Mouse (Mus musculus): Measurements from ENCODE around the gene Urgcp. TPM values are rescaled to one million over a fixed set of nuclear protein-coding genes. Genes with fewer than 3 reads are reported as not detected.
A peak's percentile ranks its signal among the peaks of the same experiment; 100 is the strongest.

The Urgcp gene
- total RNA-seq, 2 experiments from 2014 or later = 64.7 to 68.7 TPM

DNA sequence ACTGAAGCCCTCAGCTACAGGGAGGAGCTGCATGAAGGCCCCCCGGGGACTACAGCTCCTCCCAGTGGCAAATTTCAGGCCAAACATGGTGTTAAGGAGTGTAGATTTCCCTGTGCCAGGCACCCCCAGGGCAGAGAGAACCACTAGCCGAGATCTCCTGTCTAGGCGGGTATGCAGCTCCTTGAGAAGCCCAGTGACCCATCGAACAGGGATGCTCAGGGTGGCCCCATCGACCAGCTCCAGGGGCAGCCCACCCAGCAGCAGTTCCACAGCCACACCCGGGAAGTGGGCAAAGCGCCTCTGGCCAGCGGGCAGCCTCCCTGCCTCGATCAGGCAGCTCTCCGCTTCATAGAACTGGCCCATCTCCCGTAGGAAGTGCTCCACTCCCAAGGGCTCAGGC is 45.9 kb downstream of the Urgcp start:
- DNase-seq (ENCODE audit: extremely low spot score in 1 of 2, low spot score in 1 of 2) = no peak

DNA sequence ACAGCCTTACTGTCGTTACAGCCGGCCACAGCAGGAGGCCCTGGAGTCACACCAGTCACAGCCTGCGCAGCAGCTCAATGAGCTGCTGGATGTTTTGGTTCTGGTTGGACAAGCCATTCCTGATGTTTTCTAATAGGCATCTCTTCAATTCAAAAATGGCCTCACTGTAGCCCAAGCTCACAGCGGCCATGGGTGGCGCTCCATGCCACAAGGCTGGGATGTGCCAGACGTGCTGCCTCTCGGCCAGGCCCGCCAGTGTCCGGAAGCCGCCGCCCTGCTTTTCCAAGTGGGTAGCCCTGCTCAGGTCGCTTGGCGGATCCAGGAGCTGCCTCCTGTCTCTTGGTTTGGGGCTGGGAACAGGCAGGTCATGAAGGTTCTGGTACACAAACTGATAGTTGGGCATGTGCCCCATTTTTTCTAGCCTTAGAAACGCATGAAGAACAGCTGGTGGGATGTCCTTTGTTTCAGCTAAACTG is 46.5 kb downstream of the Urgcp start, which contains the start of gene Mrps24:
Mrps24 (minus strand) TSS at position 51 of the 476 bp plus-strand sequence.
- no peak for DNase-seq (ENCODE audit: extremely low spot score in 1 of 2, low spot score in 1 of 2)

DNA sequence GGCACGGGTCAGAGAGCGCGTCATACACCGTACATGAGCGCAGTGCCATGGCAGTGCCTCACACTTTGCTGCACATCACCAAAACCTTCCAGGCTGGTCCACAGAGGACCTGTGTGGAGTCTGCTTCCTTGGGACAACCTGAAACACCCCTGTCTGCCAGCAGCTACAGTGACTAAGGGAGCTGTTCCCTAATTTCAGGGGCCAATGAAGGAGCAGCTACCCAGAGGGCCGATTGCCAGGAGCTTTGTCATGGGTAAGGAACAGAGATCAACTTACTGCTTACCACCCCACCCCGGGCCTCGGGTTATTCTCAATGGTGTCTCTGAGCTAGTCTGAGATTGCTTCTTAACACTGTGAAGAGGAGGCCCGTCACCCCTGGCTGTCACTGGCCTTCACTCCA is 47.0 kb downstream of the Urgcp start:
- no peak for DNase-seq (ENCODE audit: extremely low spot score in 1 of 2, low spot score in 1 of 2)

DNA sequence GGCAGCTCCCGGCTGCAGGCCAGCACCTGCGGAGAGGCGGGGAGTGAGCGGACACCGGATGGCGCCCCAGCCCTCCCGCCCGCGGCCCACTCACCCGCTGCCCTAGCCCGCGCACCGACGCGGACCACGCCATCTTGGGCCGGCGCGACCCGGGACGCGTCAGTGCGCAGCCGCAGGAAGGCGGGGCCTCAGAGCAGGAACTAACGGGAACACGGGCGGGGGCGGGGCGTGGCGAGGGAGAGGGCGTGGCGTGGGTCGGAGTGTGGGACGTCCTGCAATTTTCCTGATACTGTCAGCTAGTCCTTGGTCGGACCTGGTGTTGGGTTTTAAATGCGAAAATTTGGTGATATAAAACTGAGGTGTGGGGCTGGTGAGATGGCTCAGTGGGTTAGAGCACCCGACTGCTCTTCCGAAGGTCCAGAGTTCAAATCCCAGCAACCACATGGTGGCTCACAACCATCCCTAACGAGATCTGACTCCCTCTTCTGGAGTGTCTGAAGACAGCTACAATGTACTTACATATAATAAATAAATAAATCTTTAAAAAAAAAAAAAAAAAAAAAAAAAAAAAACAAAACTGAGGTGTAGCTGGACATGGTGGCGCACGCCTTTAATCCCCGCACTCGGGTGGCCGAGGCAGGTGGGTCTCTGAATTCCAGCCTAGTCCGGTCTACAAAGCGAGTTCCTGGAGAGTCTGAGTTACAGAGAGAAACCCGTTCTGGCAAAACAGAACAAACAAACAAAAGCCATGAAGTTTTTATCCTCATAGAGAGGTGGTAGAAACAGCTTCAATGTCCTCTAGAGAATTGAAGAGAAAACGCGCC is 54.4 kb downstream of the Urgcp start:
- peak; percentile 76 to 80 for DNase-seq (ENCODE audit: extremely low spot score in 1 of 2, low spot score in 1 of 2)

- DNase-seq (ENCODE audit: extremely low spot score in 1 of 2, low spot score in 1 of 2) = peak; percentile 25 to 45
Measured at GRCm38 (mm10) chr11:5706874-5707529, 55.2 kb downstream of the Urgcp start.

DNA sequence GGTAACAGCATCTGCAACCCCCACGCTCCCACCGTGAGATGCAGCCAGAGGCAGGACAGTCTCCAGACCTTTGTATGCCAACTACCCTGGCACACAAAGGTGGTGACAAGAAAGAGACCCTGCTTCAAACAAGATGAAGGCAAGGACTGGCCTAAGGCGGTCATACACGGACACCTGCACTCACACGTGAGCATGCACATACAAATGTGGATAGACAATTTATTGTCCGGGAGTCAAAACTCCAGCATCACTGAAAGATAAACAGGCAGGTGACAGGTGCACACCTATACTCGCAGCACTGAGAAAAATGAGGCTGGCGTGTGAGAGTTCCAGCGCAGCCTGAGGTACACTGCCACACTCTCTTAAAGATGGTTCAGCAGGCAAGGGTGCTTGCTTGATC is 56.2 kb downstream of the Urgcp start:
- DNase-seq (ENCODE audit: extremely low spot score in 1 of 2, low spot score in 1 of 2) = no peak

GRCm38 (mm10) chr11:5703341-5703740 is 58.8 kb downstream of the Urgcp start:
- no peak for DNase-seq (ENCODE audit: extremely low spot score in 1 of 2, low spot score in 1 of 2)

DNA sequence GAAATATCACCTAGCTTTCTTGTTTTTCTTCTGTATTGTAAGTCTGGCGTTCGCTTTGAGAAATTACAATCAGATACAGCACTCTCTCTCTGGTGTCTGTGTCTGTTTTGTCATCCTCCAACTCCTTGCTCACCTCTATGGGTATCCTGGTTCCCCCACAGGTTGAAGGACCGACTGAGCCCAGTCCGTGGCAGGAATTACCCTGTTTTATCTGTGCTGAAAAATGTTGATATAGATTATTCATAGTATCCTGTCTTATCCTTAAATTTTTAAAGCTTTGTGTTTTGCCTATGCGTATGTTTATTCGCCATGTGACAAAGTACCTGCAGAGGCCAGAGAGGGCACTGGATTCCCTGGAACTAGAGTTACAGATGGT is 59.2 kb downstream of the Urgcp start:
- DNase-seq (ENCODE audit: extremely low spot score in 1 of 2, low spot score in 1 of 2) = no peak

- no peak for DNase-seq (ENCODE audit: extremely low spot score in 1 of 2, low spot score in 1 of 2)
Measured at GRCm38 (mm10) chr11:5702271-5702956, 59.8 kb downstream of the Urgcp start.

- DNase-seq (ENCODE audit: extremely low spot score in 1 of 2, low spot score in 1 of 2) = no peak
Measured at GRCm38 (mm10) chr11:5701821-5702220, 60.4 kb downstream of the Urgcp start.

DNA sequence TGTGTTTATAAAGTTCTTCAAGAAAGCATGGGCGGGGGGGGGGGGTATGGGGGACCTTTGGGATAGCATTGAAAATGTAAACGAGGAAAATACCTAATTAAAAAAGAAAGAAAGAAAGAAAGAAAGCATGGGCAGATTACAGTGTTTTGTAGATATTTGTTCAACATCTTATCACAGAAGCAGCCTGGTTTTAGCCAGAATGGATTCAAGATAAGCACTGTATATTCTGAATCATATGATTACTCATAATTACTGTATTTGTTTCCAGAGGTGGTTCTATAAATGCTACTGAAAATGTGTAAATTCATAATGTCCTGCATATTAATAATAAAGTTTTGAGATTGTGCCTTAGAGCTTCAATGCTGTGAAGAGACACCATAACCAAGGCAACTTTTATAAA is 60.9 kb downstream of the Urgcp start:
- no peak for DNase-seq (ENCODE audit: extremely low spot score in 1 of 2, low spot score in 1 of 2)

DNA sequence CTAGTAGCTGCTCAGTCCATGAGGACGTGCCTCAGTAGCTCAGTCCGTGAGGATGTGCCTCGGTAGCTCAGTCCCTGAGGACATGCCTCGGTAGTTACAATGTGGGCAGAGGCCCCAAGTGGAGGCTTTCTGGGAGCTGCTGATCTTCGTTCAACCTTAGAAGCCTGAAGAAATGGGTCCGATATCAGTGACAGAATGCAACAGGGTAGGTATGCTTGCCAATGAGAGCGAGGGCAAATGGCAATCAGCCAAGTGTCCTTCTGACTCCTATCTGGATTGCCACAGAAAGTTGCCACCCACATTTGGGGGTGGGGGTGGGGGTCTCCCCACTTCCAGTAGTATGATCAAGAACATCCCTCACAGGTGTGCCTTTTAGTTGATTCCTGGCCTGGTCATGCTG is 61.4 kb downstream of the Urgcp start:
- DNase-seq (ENCODE audit: extremely low spot score in 1 of 2, low spot score in 1 of 2) = no peak

GRCm38 (mm10) chr11:5691775-5692174 is 70.4 kb downstream of the Urgcp start:
- DNase-seq (ENCODE audit: extremely low spot score in 1 of 2, low spot score in 1 of 2) = peak in 1 of 2 experiments; percentile 64

DNA sequence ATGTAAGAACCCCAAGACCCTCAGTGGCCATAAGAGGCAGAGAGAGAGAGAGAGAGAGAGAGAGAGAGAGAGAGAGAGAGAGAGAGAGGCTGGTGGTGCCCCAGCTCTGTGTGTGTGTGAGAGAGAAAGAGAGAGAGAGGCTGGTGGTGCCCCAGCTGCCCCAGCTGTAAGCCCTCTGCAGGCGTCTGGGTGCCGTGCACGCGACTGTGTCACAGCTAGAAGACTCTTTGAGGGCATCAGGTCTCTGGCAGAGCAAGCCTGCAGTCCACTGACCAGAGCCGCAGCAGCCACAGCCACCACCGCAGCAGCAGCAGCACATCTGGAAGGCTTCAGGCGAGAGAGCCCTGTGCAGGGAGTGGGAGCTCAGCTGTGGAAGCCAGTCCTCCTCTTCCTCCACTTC is 77.9 kb downstream of the Urgcp start:
- DNase-seq (ENCODE audit: extremely low spot score in 1 of 2, low spot score in 1 of 2) = no peak

DNA sequence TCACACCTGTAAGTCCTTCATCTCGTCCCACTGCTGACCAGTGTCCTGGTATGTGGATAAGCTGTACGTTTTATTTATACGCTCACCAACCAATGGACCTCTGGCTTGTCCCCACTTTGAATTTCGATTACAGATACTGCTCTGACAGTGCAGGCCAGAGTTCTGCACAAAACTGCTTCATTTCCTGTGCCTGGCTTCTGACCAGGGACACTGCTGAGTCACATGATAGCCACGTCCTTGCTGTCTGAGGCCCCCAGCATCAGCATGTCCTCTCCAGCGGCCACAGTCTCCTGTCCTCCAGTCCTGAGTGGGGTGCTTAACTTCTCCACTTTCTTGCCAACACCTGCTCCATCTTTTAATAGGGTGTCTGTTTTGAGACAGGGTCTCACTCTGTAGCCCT is 79.6 kb downstream of the Urgcp start:
- DNase-seq (ENCODE audit: extremely low spot score in 1 of 2, low spot score in 1 of 2) = no peak

Other genes with a start within 250 kb of the Urgcp start
- 10 to 100 TPM; 67.6 to 97.3 TPM for gene Xbp1, start 241.7 kb downstream of the Urgcp start, total RNA-seq (2021)
- gene Ccdc117, start 220.2 kb downstream of the Urgcp start, total RNA-seq (2021) = 10 to 100 TPM; 11.0 to 17.2 TPM
- not detected for gene Ankrd36, start 192.7 kb downstream of the Urgcp start, total RNA-seq (2021)
- 10 to 100 TPM; 67.7 to 79.1 TPM for gene Mrps24, start 46.7 kb downstream of the Urgcp start, total RNA-seq (2021)
- gene Dbnl, start 26.1 kb upstream of the Urgcp start, total RNA-seq (2021) = 10 to 100 TPM; 82.2 to 82.7 TPM
- gene Pgam2, start 41.4 kb upstream of the Urgcp start, total RNA-seq (2021) = 10 to 100 TPM; 16.4 to 17.2 TPM
- 10 to 100 TPM; 10.0 to 14.5 TPM for gene Polm, start 75.6 kb upstream of the Urgcp start, total RNA-seq (2021)
- 1 to 10 TPM; 6.0 to 6.1 TPM for gene Aebp1, start 99.6 kb upstream of the Urgcp start, total RNA-seq (2021)
- 10 to 100 TPM; 21.2 to 21.9 TPM for gene Pold2, start 115.9 kb upstream of the Urgcp start, total RNA-seq (2021)
- not detected for gene Myl7, start 136.4 kb upstream of the Urgcp start, total RNA-seq (2021)
- gene Gck, start 187.7 kb upstream of the Urgcp start, total RNA-seq (2021) = 1 to 10 TPM; 1.8 to 3.9 TPM
- 10 to 100 TPM; 70.2 to 73.0 TPM for gene Ykt6, start 193.3 kb upstream of the Urgcp start, total RNA-seq (2021)

Data from layer of hippocampus, postnatal 25 days (tissue).